Comparison of ENCODE assay signal across 19 mouse cellular contexts in the genomic region with DNA sequence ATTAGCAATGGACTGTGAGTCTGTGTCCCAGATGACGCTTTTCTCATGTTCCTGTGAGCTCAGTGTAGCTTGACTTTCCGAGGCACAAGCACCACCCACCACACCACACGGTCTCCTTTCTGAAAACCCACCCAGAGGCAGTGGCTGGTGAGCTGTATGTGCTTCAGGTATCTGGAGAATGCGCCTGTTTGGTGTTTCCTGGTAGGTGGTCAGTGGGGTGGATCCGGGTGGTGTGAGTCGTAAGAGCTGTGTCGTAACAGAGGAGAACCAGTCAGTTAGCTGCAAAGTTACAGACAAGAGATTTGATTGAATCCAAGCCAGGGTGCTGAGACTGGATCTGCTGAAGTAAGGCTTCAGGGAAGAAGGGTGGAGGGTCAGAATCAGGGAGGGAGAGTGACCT.
A peak's percentile ranks its signal among the peaks of the same experiment; 100 is the strongest.
DNase-seq lines count a peak whose midpoint lies in the region; ATAC-seq lines count a peak whose summit lies in the region.
"Had no signal": no experiment of that assay in that cellular context is flagged by ENCODE, and none has a peak within 500 bp of the region (broad histone marks: within the 10 kb centered on the region; RNA-seq: fewer than 3 reads in every experiment).

No protein-coding gene starts in this region.

- intact Hi-C loops in left cerebral cortex, postnatal 36 days (cut with DNase I), result no loop called here

- no peaks in the 10 kb centered on the region for H3K36me3 ChIP-seq in embryonic facial prominence, embryonic 12.5 days
- H3K36me3 ChIP-seq in embryonic facial prominence, embryonic 10.5 days (replicated peaks), result no peaks in the 10 kb centered on the region
- H3K36me3 ChIP-seq in lung, embryonic 15.5 days, result no peaks in the 10 kb centered on the region
- H3K36me3 ChIP-seq in embryonic facial prominence, embryonic 14.5 days (ENCODE audit: control insufficient read depth, insufficient read depth, low read length), result no peaks in the 10 kb centered on the region
- no peaks in the 10 kb centered on the region for H3K36me3 ChIP-seq in stomach, embryonic 15.5 days
- H3K36me3 ChIP-seq: hindbrain, embryonic 12.5 days; limb, embryonic 13.5 days; liver, embryonic 15.5 days; midbrain, embryonic 13.5 days; neural tube, embryonic 13.5 days had no signal

- H3K4me3 ChIP-seq in embryonic facial prominence, embryonic 12.5 days, result no peak overlapping the region
- no peak overlapping the region for H3K4me3 ChIP-seq in embryonic facial prominence, embryonic 10.5 days
- no peak overlapping the region for H3K4me3 ChIP-seq in lung, embryonic 15.5 days
- H3K4me3 ChIP-seq in embryonic facial prominence, embryonic 14.5 days (ENCODE audit: low read depth, low read length), result no peak overlapping the region
- H3K4me3 ChIP-seq in stomach, embryonic 15.5 days (replicated peaks), result no peak overlapping the region
- H3K4me3 ChIP-seq: erythroblast, embryonic 14.5 days; forebrain, embryonic 13.5 days; hindbrain, embryonic 12.5 days; limb, embryonic 13.5 days; liver, embryonic 15.5 days; midbrain, embryonic 13.5 days; neural tube, embryonic 13.5 days had no signal

- H3K9me3 ChIP-seq in embryonic facial prominence, embryonic 12.5 days, result no peaks in the 10 kb centered on the region
- no peaks in the 10 kb centered on the region for H3K9me3 ChIP-seq in embryonic facial prominence, embryonic 10.5 days
- H3K9me3 ChIP-seq in lung, embryonic 15.5 days, result no peaks in the 10 kb centered on the region
- H3K9me3 ChIP-seq in embryonic facial prominence, embryonic 14.5 days (ENCODE audit: control insufficient read depth, low read length), result no peaks in the 10 kb centered on the region
- H3K9me3 ChIP-seq in stomach, embryonic 15.5 days, result no peaks in the 10 kb centered on the region
- H3K9me3 ChIP-seq: forebrain, embryonic 13.5 days; hindbrain, embryonic 12.5 days; limb, embryonic 13.5 days; liver, embryonic 15.5 days; midbrain, embryonic 13.5 days; neural tube, embryonic 13.5 days had no signal

- no peak overlapping the region for H3K4me2 ChIP-seq in embryonic facial prominence, embryonic 12.5 days (replicated peaks)
- H3K4me2 ChIP-seq in lung, embryonic 15.5 days, result peak overlapping the region; percentile 14; the same call in 1 of the 2 replicates
- H3K4me2 ChIP-seq in embryonic facial prominence, embryonic 14.5 days (ENCODE audit: low read depth, low read length), result no peak overlapping the region
- H3K4me2 ChIP-seq in stomach, embryonic 15.5 days, result peak overlapping the region; percentile 21; the same call in 1 of the 2 replicates
- H3K4me2 ChIP-seq: forebrain, embryonic 13.5 days; heart, embryonic 11.5 days; hindbrain, embryonic 12.5 days; limb, embryonic 13.5 days; liver, embryonic 15.5 days; midbrain, embryonic 13.5 days; neural tube, embryonic 13.5 days had no signal

- no peak for DNase-seq in embryonic facial prominence, embryonic 10.5 days (ENCODE audit: low spot score)
- no peak for DNase-seq in lung, adult 18-20 months
- no peak for DNase-seq in embryonic facial prominence, embryonic 14.5 days (ENCODE audit: low spot score)
- no peak for DNase-seq in left cerebral cortex, postnatal 36 days (ENCODE audit: low spot score in 2 of 2)
- DNase-seq in cerebellum, postnatal 4 days (ENCODE audit: low spot score in 2 of 2), result no peak
- DNase-seq: cerebellum, adult 8-10 months; heart, postnatal 10 days had no signal

- H3K4me1 ChIP-seq in embryonic facial prominence, embryonic 12.5 days, result peaks cover 21% of the 10 kb centered on the region
- H3K4me1 ChIP-seq in embryonic facial prominence, embryonic 10.5 days, result peaks cover 14% of the 10 kb centered on the region
- H3K4me1 ChIP-seq in lung, embryonic 15.5 days, result peaks cover 28% of the 10 kb centered on the region
- peaks cover 15% of the 10 kb centered on the region for H3K4me1 ChIP-seq in embryonic facial prominence, embryonic 14.5 days (ENCODE audit: control insufficient read depth, insufficient read depth, low read length)
- peaks cover 8% of the 10 kb centered on the region; the same call in 1 of the 2 replicates for H3K4me1 ChIP-seq in stomach, embryonic 15.5 days
- H3K4me1 ChIP-seq: forebrain, embryonic 13.5 days; liver, embryonic 15.5 days had no signal

- WGBS in embryonic facial prominence, embryonic 12.5 days, result 66% methylated on average over 7 of the region's 7 CpGs
- 79% methylated on average over 7 of the region's 7 CpGs for WGBS in embryonic facial prominence, embryonic 10.5 days
- WGBS in lung, embryonic 15.5 days, result 30% methylated on average over 7 of the region's 7 CpGs
- 61% methylated on average over 7 of the region's 7 CpGs for WGBS in embryonic facial prominence, embryonic 14.5 days
- 38% methylated on average over 7 of the region's 7 CpGs for WGBS in stomach, embryonic 15.5 days

- H3K27ac ChIP-seq in embryonic facial prominence, embryonic 12.5 days, result 0 out of 2 replicates have a peak overlapping the region, but pooled peaks have one; percentile 36
- no peak overlapping the region for H3K27ac ChIP-seq in embryonic facial prominence, embryonic 10.5 days (replicated peaks)
- H3K27ac ChIP-seq in lung, embryonic 15.5 days, result peak overlapping the region; percentile 41
- peak overlapping the region; percentile 44; the same call in 1 of the 2 replicates for H3K27ac ChIP-seq in embryonic facial prominence, embryonic 14.5 days (replicated peaks; ENCODE audit: low read depth, low read length)
- H3K27ac ChIP-seq in stomach, embryonic 15.5 days, result peak overlapping the region; percentile 82
- H3K27ac ChIP-seq: forebrain, embryonic 13.5 days; hindbrain, embryonic 12.5 days; limb, embryonic 13.5 days; liver, embryonic 15.5 days; midbrain, embryonic 13.5 days; neural tube, embryonic 13.5 days had no signal

- no peak for ATAC-seq in embryonic facial prominence, embryonic 12.5 days (ENCODE audit: insufficient number of reproducible peaks, insufficient read depth, low FRiP score, low TSS enrichment)
- no peak for ATAC-seq in lung, embryonic 15.5 days (ENCODE audit: borderline replicate concordance, extremely low read depth, low FRiP score, low TSS enrichment)
- ATAC-seq in embryonic facial prominence, embryonic 14.5 days (ENCODE audit: low read depth), result no peak
- peak; percentile 12; the same call in 1 of the 2 replicates for ATAC-seq in stomach, embryonic 15.5 days (ENCODE audit: insufficient read depth, low FRiP score, low read depth)
- ATAC-seq: forebrain, embryonic 13.5 days; midbrain, embryonic 13.5 days had no signal

- no peaks in the 10 kb centered on the region for H3K27me3 ChIP-seq in embryonic facial prominence, embryonic 12.5 days
- no peaks in the 10 kb centered on the region for H3K27me3 ChIP-seq in embryonic facial prominence, embryonic 10.5 days (replicated peaks; ENCODE audit: low read depth, poor library complexity, severe bottlenecking)
- H3K27me3 ChIP-seq in lung, embryonic 15.5 days, result no peaks in the 10 kb centered on the region
- no peaks in the 10 kb centered on the region for H3K27me3 ChIP-seq in embryonic facial prominence, embryonic 14.5 days (replicated peaks; ENCODE audit: control insufficient read depth, insufficient read depth, low read length)
- no peaks in the 10 kb centered on the region for H3K27me3 ChIP-seq in stomach, embryonic 15.5 days (replicated peaks)
- H3K27me3 ChIP-seq: CH12.LX; forebrain, embryonic 13.5 days; hindbrain, embryonic 12.5 days; limb, embryonic 13.5 days; liver, embryonic 15.5 days; midbrain, embryonic 13.5 days; neural tube, embryonic 13.5 days had no signal

- H3K9ac ChIP-seq in embryonic facial prominence, embryonic 12.5 days, result no peak overlapping the region
- H3K9ac ChIP-seq in lung, embryonic 15.5 days, result no peak overlapping the region
- no peak overlapping the region for H3K9ac ChIP-seq in embryonic facial prominence, embryonic 14.5 days (ENCODE audit: low read depth, low read length)
- H3K9ac ChIP-seq in stomach, embryonic 15.5 days, result no peak overlapping the region
- H3K9ac ChIP-seq: forebrain, embryonic 13.5 days; hindbrain, embryonic 12.5 days; limb, embryonic 13.5 days; liver, embryonic 15.5 days; midbrain, embryonic 13.5 days; neural tube, embryonic 13.5 days had no signal

Comparison
In these comparisons a context has a peak if more than half of its experiments do, and no peak if none do; other contexts are left out.
1. H3K4me2 ChIP-seq: peak in lung, embryonic 15.5 days (single experiment) and stomach, embryonic 15.5 days (single experiment); none in embryonic facial prominence, embryonic 12.5 days (single experiment) and embryonic facial prominence, embryonic 14.5 days (single experiment).